Mouse (Mus musculus): ENCODE measurements around the gene Efcab11.

Efcab11 gene

DNA sequence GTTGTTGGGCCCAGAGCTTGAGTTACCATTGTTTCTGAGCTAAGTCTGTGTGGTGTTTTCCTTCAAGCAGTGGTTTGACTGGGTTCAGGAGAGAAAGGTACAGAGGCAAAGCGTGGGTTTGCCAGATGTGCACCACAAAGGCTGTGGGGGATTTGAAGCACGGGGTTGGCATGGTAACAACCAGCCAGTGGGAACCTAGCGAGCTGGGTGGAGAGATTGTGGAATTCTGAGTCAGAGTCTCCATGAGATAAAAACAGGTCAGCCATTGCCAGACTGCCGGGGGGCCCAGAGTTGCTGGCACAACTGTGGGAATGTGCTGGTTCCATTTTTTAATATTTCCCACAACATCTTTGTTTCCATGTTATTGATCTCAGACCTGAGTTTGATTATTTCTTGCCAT is 202.6 kb downstream of the Efcab11 start:
- no peak for DNase-seq (ENCODE audit: low read depth, low spot score)

DNA sequence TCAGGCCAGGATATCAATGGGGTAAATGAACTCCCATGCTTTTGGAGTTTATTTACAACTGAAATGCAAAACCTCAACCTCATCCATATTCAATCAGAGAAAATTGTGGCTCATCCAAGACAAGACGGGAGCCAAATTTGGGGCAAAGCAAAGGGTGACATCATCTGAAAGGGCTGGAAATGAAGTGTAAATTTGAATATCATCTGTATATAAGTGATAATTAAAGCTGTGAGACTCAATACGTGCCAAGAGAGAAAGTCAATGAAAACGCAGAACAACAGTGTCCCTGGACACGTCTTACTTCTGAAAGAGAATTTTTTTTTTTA is 212.4 kb downstream of the Efcab11 start:
- peak; percentile 45 for DNase-seq (ENCODE audit: low read depth, low spot score)

GRCm38 (mm10) chr12:99671162-99671865 is 212.9 kb downstream of the Efcab11 start:
- DNase-seq (ENCODE audit: low read depth, low spot score), result peak; percentile 37

DNA sequence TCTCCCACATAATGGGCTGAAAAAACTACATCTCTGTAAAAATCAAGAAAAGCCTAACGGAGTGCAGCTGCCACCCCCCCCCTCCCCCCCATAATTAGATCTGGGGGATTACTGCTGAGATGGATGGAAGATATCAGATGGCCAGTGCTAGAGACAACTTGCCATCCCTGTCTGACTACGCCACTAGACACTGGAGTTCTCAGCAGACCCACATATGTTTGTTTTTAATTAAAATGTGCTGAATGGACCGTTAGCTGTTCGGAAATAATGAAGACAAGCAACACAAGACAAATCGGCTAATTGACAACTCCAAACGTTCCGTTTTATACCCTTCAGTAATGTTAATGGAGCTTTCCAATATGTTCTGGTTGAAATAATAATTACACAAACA is 213.5 kb downstream of the Efcab11 start:
- peak; percentile 8 for DNase-seq (ENCODE audit: low read depth, low spot score)

- peak; percentile 16 for DNase-seq (ENCODE audit: low read depth, low spot score)
These were observed 214.1 kb downstream of the Efcab11 start for GRCm38 (mm10) chr12:99669976-99670761.

DNA sequence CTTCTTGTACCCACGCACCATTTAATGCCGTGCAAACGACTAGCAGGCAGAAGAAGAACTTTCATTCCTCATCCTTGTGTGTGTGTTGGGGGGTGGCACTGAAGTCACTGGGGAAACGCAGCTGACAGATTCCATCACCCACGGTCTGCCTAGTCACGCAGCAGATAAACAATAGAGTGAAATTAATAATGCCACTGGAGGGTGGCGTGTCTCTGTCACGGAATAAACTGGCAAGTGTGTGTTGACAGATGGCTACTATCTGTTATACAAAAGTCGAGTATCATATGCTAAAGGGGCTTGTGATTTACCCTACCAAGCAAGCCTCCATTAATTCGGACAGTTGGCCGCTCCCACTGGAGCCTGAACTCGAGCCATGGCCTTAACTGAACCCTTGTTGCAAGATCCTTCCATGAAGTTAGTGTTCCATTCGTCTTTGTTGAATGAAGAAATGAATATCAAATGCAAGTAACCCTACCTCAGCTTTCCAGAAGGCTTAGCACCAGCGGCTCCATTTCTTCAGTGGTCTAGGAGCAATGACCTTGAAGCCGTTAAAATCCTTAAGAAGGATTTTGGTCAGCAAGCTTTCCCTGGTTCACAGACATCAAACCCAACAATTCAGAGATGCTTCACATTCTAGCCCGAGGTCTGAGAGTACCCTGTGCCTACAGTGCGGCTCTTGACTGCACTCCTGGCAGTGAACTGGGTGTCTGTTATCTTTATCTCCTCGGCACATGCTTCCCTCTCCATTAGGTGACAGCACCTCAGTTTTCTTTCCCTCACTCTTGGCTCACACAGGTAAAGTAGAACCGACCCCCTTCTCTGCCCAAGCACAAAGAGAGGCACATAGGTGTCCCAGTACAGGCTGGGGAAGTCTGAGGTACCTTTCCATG is 229.0 kb downstream of the Efcab11 start:
- no peak for DNase-seq (ENCODE audit: low read depth, low spot score)

- DNase-seq (ENCODE audit: low read depth, low spot score), result no peak
These were observed 231.8 kb downstream of the Efcab11 start for GRCm38 (mm10) chr12:99652459-99652858.

GRCm38 (mm10) chr12:99649732-99650131 is 234.5 kb downstream of the Efcab11 start:
- DNase-seq (ENCODE audit: low read depth, low spot score), result no peak

- no peak for DNase-seq (ENCODE audit: low read depth, low spot score)
These were observed 235.5 kb downstream of the Efcab11 start for GRCm38 (mm10) chr12:99648781-99649180.

DNA sequence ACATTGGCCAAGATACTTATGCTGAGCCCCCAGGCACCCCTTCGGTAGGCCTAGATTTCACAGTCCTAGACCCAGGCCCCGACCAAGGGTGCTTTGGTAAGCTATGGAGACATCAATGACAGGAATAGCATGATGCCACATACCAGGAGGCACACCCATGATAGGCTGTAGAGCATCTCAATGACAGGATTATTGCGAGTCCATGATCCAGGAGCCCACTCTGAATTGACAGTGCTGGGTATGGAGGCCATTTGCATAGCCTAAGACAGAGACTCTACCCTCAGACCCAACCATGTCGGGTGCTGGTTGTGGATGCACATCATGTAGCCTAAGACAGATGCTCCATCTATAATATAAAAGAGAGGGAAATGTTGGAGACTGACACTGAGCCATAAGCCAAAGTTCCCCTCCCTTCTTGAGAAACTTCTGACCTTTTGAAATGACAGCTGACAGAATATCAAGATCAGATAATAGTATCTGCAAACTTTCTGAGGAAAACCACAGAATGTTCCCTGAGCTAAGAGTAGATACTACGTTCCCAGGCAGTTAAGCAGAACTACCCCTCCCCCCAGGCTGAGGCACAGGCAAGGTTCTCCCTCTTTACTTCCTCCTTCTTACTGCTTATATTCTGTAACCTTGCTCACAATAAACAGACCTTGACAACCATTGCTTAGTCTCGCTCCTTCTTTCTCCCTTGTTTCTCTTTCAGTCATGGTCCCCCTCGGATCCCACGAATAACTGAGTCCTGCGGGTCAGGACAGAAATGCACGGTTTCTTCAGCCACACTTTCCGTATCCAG is 237.5 kb downstream of the Efcab11 start:
- no peak for DNase-seq (ENCODE audit: low read depth, low spot score)

- no peak for DNase-seq (ENCODE audit: low read depth, low spot score)
These were observed 238.8 kb downstream of the Efcab11 start for GRCm38 (mm10) chr12:99645418-99645817.

DNA sequence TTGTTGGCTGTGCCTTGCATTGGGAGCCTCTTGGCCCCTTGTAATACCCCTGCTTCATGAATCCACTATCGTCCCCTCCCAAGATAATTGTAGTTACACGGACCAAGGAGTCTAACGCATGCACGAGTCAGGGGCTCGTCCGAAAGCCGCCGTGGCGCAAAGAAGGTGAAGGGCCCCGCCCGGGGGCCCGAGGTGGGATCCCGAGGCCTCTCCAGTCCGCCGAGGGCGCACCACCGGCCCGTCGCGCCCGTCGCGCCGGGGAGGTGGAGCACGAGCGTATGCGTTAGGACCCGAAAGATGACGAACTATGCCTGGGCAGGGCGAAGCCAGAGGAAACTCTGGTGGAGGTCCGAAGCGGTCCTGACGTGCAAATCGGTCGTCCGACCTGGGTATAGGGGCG is 239.3 kb downstream of the Efcab11 start:
- DNase-seq (ENCODE audit: low read depth, low spot score), result no peak
